Mouse (Mus musculus) megakaryocyte, embryonic 14.5 days (primary cell): ENCODE results near the gene Impg1.

ENCODE experiments used
- FLI1 ChIP-seq: IDR thresholded peaks from 2 replicates; pipeline ENCODE4 v1.6.1; 2012; ENCODE audit warnings: low read length, inconsistent platforms, mixed read lengths
- GATA1 ChIP-seq: IDR thresholded peaks from 3 replicates; pipeline ENCODE4 v1.6.1; 2012; ENCODE audit warnings: mixed read lengths, low read length, inconsistent platforms, borderline replicate concordance

DNA sequence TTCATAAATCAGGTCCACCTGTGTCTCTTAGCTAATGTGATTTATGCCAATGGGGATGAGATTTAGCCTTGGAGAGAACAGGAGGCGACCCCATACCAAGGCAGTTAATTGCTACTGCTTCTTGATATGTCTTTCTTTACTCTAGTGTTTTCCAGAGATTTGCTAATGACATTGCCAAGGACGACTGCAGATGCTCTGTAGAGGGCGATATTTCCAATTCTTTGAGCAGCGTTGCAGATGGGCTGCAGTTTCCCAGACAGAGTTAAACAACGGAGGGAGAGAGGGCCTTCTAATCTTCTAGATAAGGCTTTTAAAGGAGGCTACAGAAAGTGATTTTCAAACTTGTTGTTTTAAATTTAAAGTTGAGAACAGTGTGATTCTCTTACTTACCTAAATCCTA, 78.8 kb downstream of the Impg1 start:
- TF ChIP-seq GATA1 (no peak), FLI1 (no peak)
